In the genomic region with DNA sequence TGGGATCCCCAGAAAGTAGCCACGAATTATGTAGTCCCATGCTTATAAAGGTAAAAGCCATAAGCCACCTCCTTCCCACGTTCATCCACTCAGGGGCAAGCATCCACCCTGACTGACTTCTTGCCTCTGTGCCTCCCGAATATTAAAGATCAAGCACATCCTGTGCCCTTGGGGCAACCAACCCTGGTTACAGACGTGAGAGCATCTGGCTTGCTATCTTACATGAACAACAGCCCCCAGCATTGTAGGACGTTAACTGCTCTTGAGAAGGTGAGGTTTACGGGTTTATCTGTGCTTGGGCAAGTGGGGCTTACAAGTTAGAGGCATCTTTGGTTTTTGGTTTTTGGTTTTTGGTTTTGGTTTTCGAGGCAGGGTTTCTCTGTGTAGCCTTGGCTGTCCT, we compare ENCODE assay signal across 20 mouse cellular contexts.
"Had no signal": no experiment of that assay in that cellular context is flagged by ENCODE, and none has a peak within 500 bp of the region (broad histone marks: within the 10 kb centered on the region; RNA-seq: fewer than 3 reads in every experiment).

No protein-coding gene starts in this region.

- ATAC-seq: forebrain, embryonic 13.5 days; forebrain, embryonic 14.5 days; forebrain, embryonic 15.5 days; forebrain, embryonic 16.5 days; forebrain, postnatal 0 days had no signal

- DNase-seq: cerebellum, adult 8-10 months; cerebellum, adult 9-10 months; cerebellum, adult 9-11 months; cerebellum, postnatal 10 days; cerebellum, postnatal 14 days; cerebellum, postnatal 25 days; cerebellum, postnatal 36 days; embryo, embryonic 11 days; forebrain, postnatal 0 days; gastrocnemius, adult 2 months; gastrocnemius, postnatal 10 days; gastrocnemius, postnatal 14 days; gastrocnemius, postnatal 25 days; gastrocnemius, postnatal 36 days; heart, adult 18-20 months; heart, adult 2 months had no signal
